Mouse (Mus musculus): ENCODE measurements around the gene Rbm45.
A peak's percentile ranks its signal among the peaks of the same experiment; 100 is the strongest.

- TF ChIP-seq CTCF (IDR thresholded peaks at IDR 0.05; ENCODE audit: extremely low read depth, insufficient read depth, low read length) (peak; percentile 45; the same call in 1 of the 2 replicates), POLR2A (IDR thresholded peaks at IDR 0.05; ENCODE audit: extremely low read depth, insufficient read depth, low read length) (no peak)
Measured at GRCm38 (mm10) chr2:76362111-76362510, 7.7 kb upstream of the Rbm45 start.
